Mouse (Mus musculus) heart, adult 11 months (tissue): ENCODE data around the gene Gm597.

Experiments
- DNase-seq: peaks from one replicate; pipeline ENCODE4 v3.0.0; 2022

Gene Gm597

DNA sequence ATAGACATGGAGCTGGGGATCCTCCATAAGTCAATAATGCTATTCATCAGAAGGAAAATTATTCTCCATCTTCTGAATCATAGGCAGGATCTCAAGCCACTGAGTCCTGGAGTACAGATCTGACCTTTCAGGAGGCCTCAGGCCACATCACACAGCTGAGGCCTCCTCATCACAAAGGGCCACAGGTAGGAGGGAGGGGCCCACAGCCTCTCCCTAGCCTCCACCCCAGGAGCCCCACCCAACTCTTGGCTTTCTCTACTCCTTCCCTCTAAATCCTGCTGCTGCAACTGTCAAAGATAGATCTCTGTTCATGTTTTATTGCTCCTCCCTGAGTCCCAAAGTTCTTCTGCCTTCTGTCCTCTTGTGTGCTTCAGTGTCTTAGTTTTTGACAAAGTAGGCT, at the start of gene Gm597:
Gene Gm597, minus strand, starts transcription at position 101 of the 400 bp plus-strand sequence.
- no peak for DNase-seq

DNA sequence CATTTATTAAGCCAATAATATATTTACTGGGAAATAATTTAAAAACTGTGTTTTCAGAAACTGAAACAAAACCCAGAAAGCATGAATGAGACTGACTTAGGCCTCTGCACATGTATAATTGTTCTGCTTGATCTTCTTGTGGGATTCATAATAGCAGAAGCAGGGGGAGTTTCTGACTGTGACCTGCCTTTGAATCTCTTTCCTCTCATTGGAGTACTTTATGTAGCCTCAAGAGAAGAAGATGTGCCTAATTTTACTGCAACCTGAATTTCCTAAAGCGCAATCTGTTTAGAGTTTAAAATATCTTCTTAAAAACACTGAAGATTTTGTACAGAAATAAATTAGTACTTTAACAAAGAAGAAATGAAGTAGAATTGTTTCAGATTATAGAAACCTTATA, 27.6 kb upstream of the Gm597 start:
- DNase-seq: no peak

DNA sequence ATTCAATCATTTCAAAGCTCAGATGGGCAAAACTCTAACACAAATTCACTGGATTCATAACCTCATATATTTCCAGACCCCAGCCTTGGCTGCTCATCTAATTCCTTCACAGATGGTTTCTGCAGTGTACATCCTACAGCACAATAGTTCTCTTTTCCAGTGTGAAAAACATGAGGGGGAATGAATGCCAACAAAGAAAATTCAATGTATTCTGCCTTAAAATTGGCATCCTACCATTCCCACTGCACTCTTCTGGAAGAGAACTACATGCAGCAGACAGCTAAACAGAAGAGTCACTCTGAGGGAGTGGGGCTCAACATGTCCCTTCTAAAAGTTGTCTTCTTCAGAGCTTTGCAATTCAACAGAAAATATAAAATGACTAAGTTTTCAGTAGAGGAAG, 26.6 kb upstream of the Gm597 start:
- no peak for DNase-seq

DNA sequence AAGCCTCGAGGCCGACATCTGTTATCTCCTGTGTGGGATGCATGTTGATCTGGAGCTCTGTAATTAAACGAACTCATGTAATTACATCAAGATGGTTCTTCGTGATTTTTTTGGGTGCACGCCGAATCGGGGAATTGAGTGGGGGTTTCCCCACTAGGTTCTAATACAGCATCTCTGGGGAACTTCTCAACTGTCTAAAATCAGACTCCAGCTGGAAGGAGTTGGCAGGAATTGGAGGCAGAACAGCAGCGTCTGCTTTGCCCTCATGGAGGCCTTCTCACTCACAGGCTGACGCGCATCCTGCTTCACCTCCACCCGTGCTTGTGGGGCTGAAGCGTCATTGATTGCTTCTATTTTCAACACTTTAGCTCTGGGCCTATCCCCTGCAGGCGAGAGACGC, 20.8 kb upstream of the Gm597 start:
- no peak for DNase-seq
